8 mouse cellular contexts compared by ENCODE assay signal in the genomic region with DNA sequence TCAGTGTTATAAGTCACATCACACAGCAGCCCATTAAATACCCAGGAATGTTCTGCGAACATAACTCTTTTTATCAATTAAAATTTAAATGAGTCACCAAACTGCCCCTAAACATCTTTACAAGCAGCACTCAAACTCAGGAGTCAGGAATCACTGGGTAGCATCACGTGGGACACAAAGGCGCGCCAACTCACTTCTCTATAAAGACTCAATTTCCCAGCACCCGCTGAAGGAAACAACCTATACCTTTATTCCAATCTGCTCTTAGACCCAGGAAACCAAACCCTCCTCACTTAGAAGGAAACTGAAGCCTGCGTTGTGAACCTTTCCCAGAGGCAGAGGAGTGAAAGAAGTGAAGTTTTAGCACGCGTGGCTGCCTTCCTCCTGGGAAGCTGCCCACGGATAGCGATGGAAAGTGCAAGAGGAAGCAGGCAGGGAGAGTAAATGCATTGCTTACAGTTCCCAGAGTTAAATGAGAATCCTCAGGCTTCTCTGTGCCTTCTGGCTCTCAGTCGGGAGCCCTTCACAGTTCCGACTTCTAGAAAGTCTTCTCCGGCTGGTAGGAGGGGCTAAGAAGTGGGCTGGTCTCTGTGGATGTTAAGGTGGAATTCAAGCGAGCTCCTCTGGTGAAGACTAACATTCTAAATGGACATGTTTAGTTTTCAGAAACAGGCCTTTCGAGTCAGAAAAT. TPM values are rescaled to one million over a fixed set of nuclear protein-coding genes. Genes with fewer than 3 reads are reported as not detected.
DNase-seq lines count a peak whose midpoint lies in the region; ATAC-seq and TF ChIP-seq lines count a peak whose summit lies in the region.

A gene (minus strand): TSS at position 557 of the 691 bp plus-strand sequence.

- no peak within 1 kb of the TSS for H3K9ac ChIP-seq in forebrain, postnatal 0 days

- intact Hi-C loops in left cerebral cortex, postnatal 14 days (cut with DNase I): no loop called here

- 0 out of 2 replicates have a peak, but pooled peaks have one; percentile 20 for TF ChIP-seq POLR2A in bone marrow macrophage, adult 2 months (IDR thresholded peaks at IDR 0.05; ENCODE audit: borderline replicate concordance, low read depth, low read length)

- H3K36me3 ChIP-seq in C2C12 (ENCODE audit: control insufficient read depth, insufficient read depth): no peaks in the 10 kb centered on the region
- no peaks in the 10 kb centered on the region for H3K36me3 ChIP-seq in forebrain, postnatal 0 days (ENCODE audit: insufficient read depth)
- no peaks in the 10 kb centered on the region for H3K36me3 ChIP-seq in megakaryocyte, embryonic 14.5 days (replicated peaks; ENCODE audit: low read length)

- no peaks in the 10 kb centered on the region for H3K27me3 ChIP-seq in C2C12 (ENCODE audit: control insufficient read depth, insufficient read depth, insufficient read length)
- no peaks in the 10 kb centered on the region for H3K27me3 ChIP-seq in forebrain, postnatal 0 days (ENCODE audit: insufficient read depth, low read length)
- no peaks in the 10 kb centered on the region for H3K27me3 ChIP-seq in megakaryocyte, embryonic 14.5 days (replicated peaks)

- 25% methylated on average over 15 of the region's 15 CpGs for WGBS in forebrain, postnatal 0 days

- peak within 1 kb of the TSS; percentile 47 for H3K4me2 ChIP-seq in forebrain, postnatal 0 days (ENCODE audit: low read depth)

- ATAC-seq in forebrain, postnatal 0 days: peak; percentile 40; the same call in 1 of the 2 replicates
- peak; percentile 90 to 93 for ATAC-seq in hematopoietic stem cell, adult 5-6 weeks (replicated peaks in 1 of 2; ENCODE audit: insufficient read depth in 1 of 2, low FRiP score in 2 of 2, low TSS enrichment in 1 of 2, low read depth in 1 of 2, poor library complexity in 2 of 2, severe bottlenecking in 2 of 2)
- no peak for ATAC-seq in activated CD4-positive, CD25-positive, alpha-beta regulatory T cell, adult 4 months

- peaks cover 3% of the 10 kb centered on the region for H3K79me3 ChIP-seq in C2C12 (ENCODE audit: low read depth)

- peak within 1 kb of the TSS; percentile 28 for H3K4me3 ChIP-seq in C2C12 (ENCODE audit: insufficient read depth, poor library complexity, severe bottlenecking)
- peak within 1 kb of the TSS; percentile 62 for H3K4me3 ChIP-seq in bone marrow macrophage, adult 2 months (ENCODE audit: insufficient read depth, low read length)
- H3K4me3 ChIP-seq in forebrain, postnatal 0 days (ENCODE audit: low read depth, low read length): peak within 1 kb of the TSS; percentile 25
- H3K4me3 ChIP-seq in megakaryocyte, embryonic 14.5 days (replicated peaks): peak within 1 kb of the TSS; percentile 91

- H3ac ChIP-seq in C2C12 (ENCODE audit: control insufficient read depth, insufficient read length, low read depth): peak within 1 kb of the TSS; percentile 67

- H3K4me1 ChIP-seq in bone marrow macrophage, adult 2 months (ENCODE audit: control insufficient read depth, insufficient read depth, low read length): peaks cover 29% of the 10 kb centered on the region
- H3K4me1 ChIP-seq in forebrain, postnatal 0 days (ENCODE audit: insufficient read depth): no peaks in the 10 kb centered on the region
- peaks cover 37% of the 10 kb centered on the region for H3K4me1 ChIP-seq in megakaryocyte, embryonic 14.5 days

- DNase-seq in forebrain, postnatal 0 days: peak; percentile 14
- DNase-seq in left cerebral cortex, postnatal 14 days (ENCODE audit: low spot score in 2 of 2): peak; percentile 3 to 29
- peak; percentile 9 for DNase-seq in right cerebral cortex, postnatal 14 days

- H3K79me2 ChIP-seq in C2C12 (ENCODE audit: control insufficient read depth, insufficient read depth): no peaks in the 10 kb centered on the region

- no peaks in the 10 kb centered on the region for H3K9me3 ChIP-seq in forebrain, postnatal 0 days (ENCODE audit: low read length)
- no peaks in the 10 kb centered on the region for H3K9me3 ChIP-seq in megakaryocyte, embryonic 14.5 days

- TF ChIP-seq CTCF in C2C12 (IDR thresholded peaks at IDR 0.05; ENCODE audit: control insufficient read depth, insufficient read depth, insufficient read length): no peak
- TF ChIP-seq CTCF in bone marrow macrophage, adult 2 months (IDR thresholded peaks at IDR 0.05; ENCODE audit: low read depth, low read length): no peak; the same call in 1 of the 2 replicates
- no peak for TF ChIP-seq CTCF in forebrain, postnatal 0 days (IDR thresholded peaks at IDR 0.05; ENCODE audit: low read depth)

- peak within 1 kb of the TSS; percentile 88 for H3K27ac ChIP-seq in bone marrow macrophage, adult 2 months (ENCODE audit: insufficient read depth, low read depth, low read length)
- no peak within 1 kb of the TSS for H3K27ac ChIP-seq in forebrain, postnatal 0 days (ENCODE audit: low read depth, low read length)

TF ChIP-seq in C2C12, 6 proteins besides CTCF, POLR2A, EP300 and RAD21:
- TF ChIP-seq USF1 (IDR thresholded peaks at IDR 0.05; ENCODE audit: low read depth) (peak; percentile 87), MYOD1 (IDR thresholded peaks at IDR 0.05; ENCODE audit: control insufficient read depth, insufficient read length, low read depth) (no peak), FOSL1 (IDR thresholded peaks at IDR 0.05; ENCODE audit: insufficient read depth, low read length, poor library complexity, severe bottlenecking) (no peak)
TF ChIP-seq in C2C12: peak in this region for 1.

RNA-seq across cellular contexts. Expression of the gene that starts here (rescaled TPM):
- 7.0 TPM for polyA plus RNA-seq in C2C12 (2012; fragmentation: generic; extraction: Trizol)
- polyA plus RNA-seq in bone marrow macrophage, adult 2 months (2012; ENCODE audit: insufficient read depth, insufficient read length, missing spikeins): 12.5 and 27.1 TPM in 2 replicates
- total RNA-seq in forebrain, postnatal 0 days (2014; rRNA removed): 1.0 TPM in 2 replicates
- polyA plus RNA-seq in forebrain, postnatal 0 days (2015; fragmentation: Nextera tagmentation; extraction: Ambion mirVana): 0.98 and 1.1 TPM in 2 replicates
- total RNA-seq in hematopoietic stem cell, adult 5-6 weeks (2017): 77.1 and 193 TPM in 2 replicates
- total RNA-seq in left cerebral cortex, postnatal 14 days (2021): 1 to 10 TPM; 1.7 to 2.6 TPM
- 0.58 and 5.3 TPM in 2 replicates for polyA plus RNA-seq in megakaryocyte, embryonic 14.5 days (2012; ENCODE audit: insufficient read depth, low replicate concordance)
- under 1 TPM; 0.16 to 0.17 TPM for polyA plus RNA-seq in activated CD4-positive, CD25-positive, alpha-beta regulatory T cell, adult 4 months (2017; shearing (Covaris generic))

Comparison
In these comparisons a context has a peak if more than half of its experiments do, and no peak if none do; other contexts are left out.
1. RNA of the gene that starts here (total RNA-seq): 77.1 to 193 TPM in hematopoietic stem cell, adult 5-6 weeks; 1.7 to 2.6 TPM in left cerebral cortex, postnatal 14 days and 1.0 TPM in forebrain, postnatal 0 days; every median in the first group is over 10 times any median in the second.
2. H3K4me3 ChIP-seq: peak in every context shown above with its lines; median percentile 91 in megakaryocyte, embryonic 14.5 days; 62 in bone marrow macrophage, adult 2 months; 28 in C2C12; 25 in forebrain, postnatal 0 days.
3. Peak in every context shown above with its lines, with median percentiles within 50 percentile points of each other: DNase-seq.